34 mouse cellular contexts compared by ENCODE assay signal in the genomic region with DNA sequence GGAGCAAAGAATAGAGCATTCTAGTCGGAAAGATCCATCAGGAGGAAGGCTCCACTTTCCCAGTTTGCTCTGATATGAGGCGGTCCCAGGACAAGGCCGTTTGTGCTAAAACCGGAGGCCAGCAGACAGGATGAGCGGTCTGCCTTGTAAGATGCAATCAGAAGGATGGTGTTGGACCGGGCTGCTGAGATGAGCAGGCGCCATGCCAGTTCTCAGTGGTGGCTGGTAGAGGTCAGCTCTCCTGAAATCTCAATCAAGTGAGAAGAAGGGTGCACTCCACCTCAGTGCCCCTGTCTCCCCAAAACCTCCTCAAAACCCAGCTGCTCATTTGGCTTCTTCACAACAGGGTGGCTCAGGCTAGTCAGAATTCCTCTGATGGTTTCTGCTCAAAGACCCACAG.
"Had no signal": no experiment of that assay in that cellular context is flagged by ENCODE, and none has a peak within 500 bp of the region (broad histone marks: within the 10 kb centered on the region; RNA-seq: fewer than 3 reads in every experiment).

No protein-coding gene starts in this region.

- H3K9ac ChIP-seq: heart, embryonic 12.5 days; heart, embryonic 13.5 days; heart, embryonic 15.5 days; hindbrain, embryonic 12.5 days; hindbrain, embryonic 14.5 days; hindbrain, embryonic 15.5 days; intestine, embryonic 15.5 days; kidney, embryonic 15.5 days had no signal

- ATAC-seq: hindbrain, embryonic 16.5 days; inflammation-experienced regulatory T-cells, adult 6 months; intestine, embryonic 15.5 days; intestine, embryonic 16.5 days; intestine, postnatal 0 days had no signal

- H3K9me3 ChIP-seq: heart, embryonic 10.5 days; heart, embryonic 12.5 days; heart, embryonic 13.5 days; heart, embryonic 15.5 days; hindbrain, embryonic 10.5 days; hindbrain, embryonic 12.5 days; hindbrain, embryonic 15.5 days; intestine, embryonic 15.5 days; kidney, embryonic 15.5 days had no signal

- DNase-seq: heart, postnatal 10 days; heart, postnatal 14 days; heart, postnatal 36 days; heart, postnatal 4 days; kidney, adult 11 months; kidney, adult 18-20 months; kidney, adult 2 months; kidney, adult 8-10 months; kidney, adult 9 months; kidney, postnatal 10 days; kidney, postnatal 14 days; kidney, postnatal 25 days; kidney, postnatal 36 days; kidney, postnatal 4 days; layer of hippocampus, adult 9-11 months; layer of hippocampus, postnatal 36 days had no signal

- H3K36me3 ChIP-seq: heart, embryonic 10.5 days; heart, embryonic 12.5 days; heart, embryonic 13.5 days; heart, embryonic 15.5 days; hindbrain, embryonic 10.5 days; hindbrain, embryonic 12.5 days; hindbrain, embryonic 15.5 days; intestine, embryonic 15.5 days; kidney, embryonic 15.5 days had no signal

- H3K4me2 ChIP-seq: heart, embryonic 11.5 days; heart, embryonic 12.5 days; heart, embryonic 13.5 days; heart, embryonic 15.5 days; hindbrain, embryonic 12.5 days; hindbrain, embryonic 14.5 days; hindbrain, embryonic 15.5 days; intestine, embryonic 15.5 days; kidney, embryonic 15.5 days had no signal

- H3K27ac ChIP-seq: heart, embryonic 10.5 days; heart, embryonic 13.5 days; heart, embryonic 15.5 days; hindbrain, embryonic 10.5 days; hindbrain, embryonic 12.5 days; hindbrain, embryonic 14.5 days; hindbrain, embryonic 15.5 days; intestine, embryonic 15.5 days; kidney, embryonic 15.5 days; kidney, postnatal 0 days; layer of hippocampus, adult 2 months; left cerebral cortex, adult 2 months had no signal

- H3K27me3 ChIP-seq: hindbrain, embryonic 15.5 days; intestine, embryonic 15.5 days had no signal

- H3K4me3 ChIP-seq: heart, embryonic 10.5 days; heart, embryonic 12.5 days; heart, embryonic 13.5 days; heart, embryonic 15.5 days; hindbrain, embryonic 10.5 days; hindbrain, embryonic 12.5 days; hindbrain, embryonic 15.5 days; intestine, embryonic 15.5 days; kidney, embryonic 15.5 days; layer of hippocampus, adult 2 months; left cerebral cortex, adult 2 months had no signal
